Mouse (Mus musculus) liver, adult 2 months (tissue): ENCODE measurements at regions not wholly inside any gene's neighbourhood (a gene's known extent, or its start where the extent isn't known, plus 50 kb on each side); places are given as distances from the start of the nearest gene placed in this dataset.

Experiments
- CTCF ChIP-seq: fragments of 200-500 bp; IDR thresholded peaks from 2 replicates; pipeline ENCODE4 v1.5.1; 2011; ENCODE audit warnings: low read depth, low read length, control low read depth
- POLR2A ChIP-seq: fragments of 200-500 bp; IDR thresholded peaks from 2 replicates; pipeline ENCODE4 v1.6.1; 2011; ENCODE audit warnings: low read length, control low read depth; ENCODE audit not compliant: insufficient read depth; ENCODE audit errors: extremely low read depth

DNA sequence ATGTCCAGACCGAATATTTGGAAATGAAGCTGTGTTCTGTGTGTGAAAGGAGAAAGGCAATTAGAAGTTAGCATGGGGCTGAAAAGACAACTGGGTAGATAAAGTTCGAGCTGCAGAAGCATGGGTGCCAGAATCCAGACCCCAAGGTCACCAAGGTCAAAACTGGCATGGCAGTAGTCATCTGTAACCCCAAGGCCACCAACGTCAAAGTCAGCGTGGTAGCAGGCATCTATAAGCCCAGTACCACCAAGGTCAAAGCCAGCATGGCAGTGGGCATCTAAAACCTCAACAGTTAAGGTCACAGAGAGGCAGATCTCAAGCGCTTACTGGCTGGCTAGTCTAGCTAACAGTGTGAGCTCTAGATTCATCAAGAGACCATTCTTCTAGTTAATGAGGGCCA is 90.6 kb downstream of the Pdcl3 start:
- TF ChIP-seq CTCF (no peak), POLR2A (no peak)
